Mouse (Mus musculus) ES-Bruce4 (cell line): Measurements from ENCODE around the gene Skp1a.

Source experiments
- CTCF ChIP-seq: IDR thresholded peaks from one replicate; pipeline ENCODE4 v1.8.1; 2011; ENCODE audit warnings: low read depth, low read length
- EP300 ChIP-seq: IDR thresholded peaks from 2 replicates; pipeline ENCODE4 v1.6.1; 2011; ENCODE audit warnings: low read depth, low read length; ENCODE audit not compliant: insufficient read depth
- POLR2A ChIP-seq: IDR thresholded peaks from one replicate; pipeline ENCODE4 v1.8.1; 2011; ENCODE audit warnings: low read length; ENCODE audit not compliant: insufficient read depth

DNA sequence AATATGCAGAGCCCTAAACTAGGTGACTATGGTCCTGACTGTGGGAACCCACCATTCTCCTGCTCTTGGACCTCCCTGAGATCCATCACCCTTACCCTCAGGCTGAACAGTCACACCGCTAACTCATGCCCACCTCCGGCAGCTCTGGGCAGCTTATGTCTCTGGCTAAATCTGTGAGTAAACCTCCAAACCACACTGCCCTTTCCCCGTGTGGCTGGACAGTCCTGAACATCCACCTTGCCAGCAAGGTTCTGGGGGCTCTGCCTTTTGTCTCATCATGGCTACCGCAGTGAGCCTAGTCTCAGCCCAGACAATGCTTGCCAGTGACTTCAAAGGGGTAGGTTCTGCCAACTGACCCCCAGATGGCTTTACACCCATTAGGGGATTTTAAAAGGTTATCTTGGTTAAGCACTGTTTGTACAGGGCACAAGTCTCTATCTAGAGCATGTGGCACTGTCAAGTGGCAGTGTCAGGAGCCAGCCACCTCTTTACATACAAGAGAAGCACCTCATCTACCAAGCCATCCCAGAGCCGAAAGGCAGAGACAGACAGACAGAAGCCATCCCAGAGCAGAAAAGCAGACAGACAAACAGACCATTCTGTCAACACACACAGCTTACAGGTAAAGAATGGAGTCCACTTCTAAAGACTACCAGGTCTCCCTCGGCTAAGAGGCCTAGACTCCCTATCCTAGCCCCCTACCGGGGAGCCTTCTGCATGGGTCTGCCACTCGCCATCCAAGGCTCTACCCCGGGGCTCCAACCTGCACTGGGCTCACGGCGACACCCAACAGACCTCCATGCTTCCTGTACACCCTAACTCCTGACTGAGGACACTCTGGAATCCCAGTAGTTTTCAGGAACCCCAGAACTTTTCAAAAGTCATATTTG, 49.0 kb downstream of the Skp1a start:
- TF ChIP-seq POLR2A: no peak
- TF ChIP-seq CTCF: no peak
- no peak for TF ChIP-seq EP300
